Mouse (Mus musculus): Measurements from ENCODE around the gene Ssx9.
"Not testable (repeated sequence)": the region's sequence is repeated elsewhere in the genome, so short reads cannot be mapped to it uniquely, and the experiment has no call there.

Ssx9 gene

GRCm38 (mm10) chrX:8748132-8748531, at the start of gene Ssx9:
Ssx9 (plus strand) TSS chrX:8748432.
- DNase-seq (ENCODE audit: low read depth in 2 of 2, low spot score in 2 of 2), result not testable (repeated sequence)

GRCm38 (mm10) chrX:8732907-8733306, 15.3 kb upstream of the Ssx9 start:
- no peak for DNase-seq (ENCODE audit: low read depth in 2 of 2, low spot score in 2 of 2)

- DNase-seq (ENCODE audit: low read depth in 2 of 2, low spot score in 2 of 2), result not testable (repeated sequence)
Observed at GRCm38 (mm10) chrX:8803391-8803790, 55.2 kb downstream of the Ssx9 start, which contains the start of gene Ssxb5. Ssxb5 (plus strand) TSS chrX:8803691.

Data from CD8-positive naive resting alpha-beta T cell, adult 2 months (primary cell).